Mouse (Mus musculus) E14TG2a.4 (cell line): ENCODE measurements around the gene Cytip.
"Not testable (repeated sequence)": the region's sequence is repeated elsewhere in the genome, so short reads cannot be mapped to it uniquely, and the experiment has no call there.

ENCODE experiments used
- H3K27me3 ChIP-seq: 2 replicates; pipeline ENCODE4 v1.6.1; 2014; ENCODE audit warnings: low read length, control low read depth; ENCODE audit not compliant: insufficient read depth
- H3K36me3 ChIP-seq: 2 replicates; pipeline ENCODE4 v1.6.1; 2014; ENCODE audit warnings: low read length, control low read depth; ENCODE audit not compliant: insufficient read depth
- H3K4me1 ChIP-seq: replicated peaks from 2 replicates; pipeline ENCODE4 v1.6.1; 2014; ENCODE audit warnings: low read depth, low read length, control low read depth
- H3K4me3 ChIP-seq: replicated peaks from 2 replicates; pipeline ENCODE4 v1.5.1; 2014; ENCODE audit warnings: mild to moderate bottlenecking, low read length
- H3K9me3 ChIP-seq: 2 replicates; pipeline ENCODE4 v1.6.1; 2014; ENCODE audit warnings: low read length, control low read depth
- CTCF ChIP-seq: conservative IDR thresholded peaks from 2 replicates; pipeline ENCODE4 v1.5.1; 2014; ENCODE audit warnings: low read length
- NANOG ChIP-seq: IDR thresholded peaks from 2 replicates; pipeline ENCODE4 v1.6.1; 2014; ENCODE audit warnings: borderline replicate concordance, low read length, mixed read lengths
- POU5F1 ChIP-seq: IDR thresholded peaks from 2 replicates; pipeline ENCODE4 v1.6.1; 2014; ENCODE audit warnings: low read length, borderline replicate concordance

The Cytip gene

DNA sequence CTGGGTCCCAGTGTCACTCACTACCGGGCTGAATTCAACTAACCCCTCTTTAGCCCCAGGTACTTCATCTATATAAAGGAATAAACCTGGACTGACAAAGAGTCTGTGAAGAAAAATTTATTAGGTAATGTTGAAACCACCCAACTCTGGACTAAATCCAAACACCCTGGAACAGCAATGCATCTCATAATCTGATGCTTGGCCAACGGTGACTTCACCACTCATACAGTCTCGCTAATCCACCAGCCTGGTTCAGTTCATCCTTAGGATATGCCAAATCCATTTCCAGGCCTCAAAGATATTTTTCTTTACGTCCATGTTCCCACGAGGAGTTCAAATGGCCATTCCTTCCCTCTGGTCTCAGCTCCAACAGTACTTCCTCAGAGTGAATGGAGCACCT is 48.8 kb downstream of the Cytip start:
- Histone ChIP-seq H3K9me3 (no peaks in the 10 kb centered on the region), H3K36me3 (no peaks in the 10 kb centered on the region), H3K4me3 (no peak overlapping the region), H3K27me3 (no peaks in the 10 kb centered on the region), H3K4me1 (no peaks in the 10 kb centered on the region)
- no peak for TF ChIP-seq NANOG
- TF ChIP-seq POU5F1, result no peak

DNA sequence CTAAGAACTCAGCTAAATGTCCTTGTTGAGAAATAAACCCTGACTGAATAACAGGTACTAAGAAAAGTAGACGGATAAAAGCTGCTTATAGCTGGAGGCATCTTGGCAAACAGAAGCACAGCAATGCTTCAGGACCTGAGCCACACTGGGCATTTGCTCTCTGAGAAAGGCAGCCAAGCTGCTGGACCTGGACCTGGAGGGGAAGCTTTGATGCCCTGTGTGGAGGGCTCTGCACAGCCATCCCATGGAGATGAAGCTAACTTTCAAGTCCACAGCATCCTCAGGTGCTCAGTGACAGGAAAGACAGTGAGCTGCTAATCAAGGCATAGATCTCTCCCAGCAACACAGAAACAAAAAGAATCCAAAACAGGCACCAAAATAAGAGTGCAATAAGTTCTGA is 54.8 kb downstream of the Cytip start:
- no peaks in the 10 kb centered on the region for H3K9me3 ChIP-seq
- no peak overlapping the region for H3K4me3 ChIP-seq
- no peaks in the 10 kb centered on the region for H3K4me1 ChIP-seq
- H3K36me3 ChIP-seq, result no peaks in the 10 kb centered on the region
- H3K27me3 ChIP-seq, result no peaks in the 10 kb centered on the region
- TF ChIP-seq NANOG (no peak), POU5F1 (no peak), CTCF (no peak)

DNA sequence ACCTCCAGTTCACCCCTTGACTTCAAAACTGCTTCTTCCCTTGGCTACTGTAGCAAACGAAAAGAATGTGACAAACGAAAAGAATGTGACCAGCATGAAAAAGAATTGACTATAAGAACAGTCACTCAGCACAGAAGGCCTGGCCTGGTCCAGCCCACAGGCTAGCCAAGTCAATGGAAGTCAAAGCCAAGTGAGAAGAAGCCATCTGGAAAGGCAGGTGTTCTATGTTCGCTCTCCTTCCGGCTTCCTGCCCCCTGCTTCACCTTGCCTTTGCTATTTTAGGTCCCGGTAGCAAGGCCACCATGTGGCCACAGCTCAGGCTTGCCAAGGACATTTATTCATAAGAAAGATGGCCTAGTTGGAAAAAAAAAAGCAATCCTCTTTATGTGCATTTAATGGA is 56.7 kb downstream of the Cytip start:
- TF ChIP-seq POU5F1, result no peak
- TF ChIP-seq CTCF, result no peak
- TF ChIP-seq NANOG, result no peak
- Histone ChIP-seq H3K9me3 (0 out of 2 replicates have a peak, but pooled peaks cover 5% of the 10 kb centered on the region), H3K4me3 (no peak overlapping the region), H3K36me3 (no peaks in the 10 kb centered on the region), H3K27me3 (no peaks in the 10 kb centered on the region), H3K4me1 (no peaks in the 10 kb centered on the region)

DNA sequence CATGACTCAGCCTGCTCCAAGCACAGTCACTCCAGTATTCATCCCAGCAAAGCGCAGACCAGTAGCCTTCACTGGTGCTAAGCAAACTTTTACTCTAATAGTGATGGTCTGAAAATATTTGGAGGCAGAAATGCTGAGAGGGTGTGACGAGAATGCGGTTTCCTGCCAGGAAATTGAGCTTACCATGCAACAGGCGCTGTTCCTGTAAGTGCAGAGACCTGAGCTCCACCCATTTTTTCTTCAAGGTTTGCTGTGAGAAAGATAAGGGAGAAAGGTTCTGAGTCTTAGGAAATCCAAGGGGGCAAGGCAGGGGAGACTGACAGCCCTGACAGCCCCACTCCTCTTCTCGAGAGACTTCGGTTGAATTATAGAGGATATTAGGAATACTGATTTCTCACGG is 57.7 kb downstream of the Cytip start:
- H3K36me3 ChIP-seq, result no peaks in the 10 kb centered on the region
- H3K4me3 ChIP-seq, result no peak overlapping the region
- TF ChIP-seq POU5F1, result no peak
- no peaks in the 10 kb centered on the region for H3K4me1 ChIP-seq
- no peaks in the 10 kb centered on the region for H3K27me3 ChIP-seq
- 0 out of 2 replicates have a peak, but pooled peaks cover 5% of the 10 kb centered on the region for H3K9me3 ChIP-seq

DNA sequence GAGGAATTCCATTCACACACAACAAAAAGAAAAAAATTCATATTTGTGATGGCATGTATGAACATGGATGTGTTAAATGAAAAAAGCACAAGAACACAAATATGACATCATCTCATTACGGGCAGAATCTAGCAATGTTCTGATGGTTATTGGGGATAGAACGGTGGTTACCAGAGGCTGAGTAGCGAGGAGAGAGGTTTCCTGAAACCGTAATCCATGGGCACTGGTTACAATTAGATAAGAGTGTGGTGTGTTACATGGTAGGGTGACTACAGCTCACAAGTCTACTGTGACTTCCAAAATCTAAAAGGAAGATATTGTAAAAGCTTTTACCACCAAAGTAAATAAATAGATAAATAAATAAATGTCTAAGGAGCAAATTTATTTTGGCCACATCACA is 58.8 kb downstream of the Cytip start:
- no peaks in the 10 kb centered on the region for H3K27me3 ChIP-seq
- TF ChIP-seq CTCF (no peak), NANOG (no peak), POU5F1 (no peak)
- H3K9me3 ChIP-seq, result 0 out of 2 replicates have a peak, but pooled peaks cover 5% of the 10 kb centered on the region

DNA sequence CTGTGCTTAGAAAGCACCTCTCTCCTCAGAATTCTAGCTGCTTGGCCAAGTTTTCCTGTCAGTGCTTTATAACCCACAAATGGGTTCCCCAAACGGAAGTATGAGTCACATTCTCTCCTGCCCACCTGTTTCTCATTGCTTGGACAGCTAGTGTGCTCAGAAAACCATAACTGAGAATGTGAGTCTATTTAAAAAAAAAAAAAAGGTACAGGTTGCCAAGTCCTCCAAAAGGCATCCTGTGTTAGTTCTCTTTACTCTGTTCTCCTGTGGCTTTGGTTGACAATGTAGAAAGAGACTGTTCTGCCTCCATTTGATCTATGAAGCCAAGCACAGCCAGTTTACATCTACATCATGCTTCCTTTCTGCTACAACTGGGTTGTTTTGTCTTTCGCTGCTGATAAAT is 60.3 kb downstream of the Cytip start:
- TF ChIP-seq POU5F1 (no peak), NANOG (no peak), CTCF (no peak)
- H3K36me3 ChIP-seq, result no peaks in the 10 kb centered on the region
- H3K4me3 ChIP-seq, result no peak overlapping the region
- 0 out of 2 replicates have a peak, but pooled peaks cover 5% of the 10 kb centered on the region for H3K9me3 ChIP-seq
- no peaks in the 10 kb centered on the region for H3K4me1 ChIP-seq
- H3K27me3 ChIP-seq, result no peaks in the 10 kb centered on the region

More for the DNA sequence above, 58.8 kb downstream of the Cytip start:
- H3K4me1 ChIP-seq, result no peaks in the 10 kb centered on the region
- H3K36me3 ChIP-seq, result no peaks in the 10 kb centered on the region
- H3K4me3 ChIP-seq, result no peak overlapping the region

DNA sequence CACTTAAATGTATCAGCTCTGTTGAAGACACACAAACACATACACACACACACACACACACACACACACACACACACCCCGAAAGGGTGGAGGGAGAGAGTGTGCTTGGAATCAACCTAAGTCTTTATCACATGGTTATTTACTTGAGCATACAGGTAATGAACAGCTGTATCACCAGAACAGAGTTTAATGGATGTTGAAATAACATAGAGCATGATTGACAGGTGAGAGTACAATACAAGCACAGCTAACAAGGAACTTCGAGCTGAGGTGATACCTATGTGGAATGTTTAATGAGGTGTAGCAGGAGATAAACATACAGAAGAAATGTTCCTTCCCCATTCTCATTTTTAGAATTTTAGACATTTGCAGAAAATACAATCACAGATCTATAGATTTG is 62.7 kb downstream of the Cytip start:
- Histone ChIP-seq H3K36me3 (no peaks in the 10 kb centered on the region), H3K4me3 (no peak overlapping the region), H3K27me3 (no peaks in the 10 kb centered on the region), H3K9me3 (0 out of 2 replicates have a peak, but pooled peaks cover 5% of the 10 kb centered on the region), H3K4me1 (no peaks in the 10 kb centered on the region)
- TF ChIP-seq NANOG (no peak), POU5F1 (no peak), CTCF (no peak)

DNA sequence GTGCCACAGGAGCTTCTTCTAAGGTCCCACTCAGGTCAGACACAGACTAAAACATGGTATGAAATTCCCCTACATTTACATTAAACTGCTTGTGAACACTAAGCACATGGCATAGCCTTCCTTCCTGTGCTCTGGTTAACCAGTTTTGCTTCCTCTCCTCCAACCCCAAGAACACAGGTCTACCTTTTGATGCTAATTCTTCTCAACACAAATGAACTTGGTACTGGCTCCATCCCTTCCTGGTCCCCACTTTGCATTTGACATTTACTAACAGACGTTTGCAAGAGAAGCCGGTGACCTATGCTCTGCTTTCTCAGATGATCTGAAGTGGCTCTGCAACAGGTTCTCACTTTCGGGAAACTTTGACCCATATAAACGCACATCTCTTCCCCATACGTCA is 65.4 kb downstream of the Cytip start:
- H3K4me3 ChIP-seq, result no peak overlapping the region
- H3K36me3 ChIP-seq, result no peaks in the 10 kb centered on the region
- no peaks in the 10 kb centered on the region for H3K4me1 ChIP-seq
- H3K27me3 ChIP-seq, result no peaks in the 10 kb centered on the region
- 0 out of 2 replicates have a peak, but pooled peaks cover 5% of the 10 kb centered on the region for H3K9me3 ChIP-seq
- TF ChIP-seq NANOG, result no peak
- TF ChIP-seq POU5F1, result no peak
- TF ChIP-seq CTCF, result no peak

DNA sequence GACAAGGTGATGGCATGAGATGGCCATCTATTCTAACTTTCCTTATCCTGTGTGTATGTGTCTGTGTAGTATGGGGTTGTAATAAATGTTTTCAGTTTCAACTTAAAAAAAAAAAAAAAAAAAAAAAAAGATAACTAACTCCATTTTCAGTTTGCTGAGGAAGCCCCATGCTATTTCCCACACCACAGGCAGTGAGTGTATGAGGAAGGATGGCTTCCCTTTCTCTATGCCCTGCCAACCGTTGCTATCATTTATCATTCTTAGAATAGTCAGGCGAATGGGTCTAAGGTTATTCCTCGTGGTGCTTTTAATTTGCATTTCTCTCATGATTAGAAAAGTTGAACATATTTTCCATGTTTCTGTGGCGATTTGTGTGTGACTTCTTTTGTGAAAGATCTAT is 84.2 kb downstream of the Cytip start:
- H3K4me3 ChIP-seq, result no peak overlapping the region
- peaks cover 3% of the 10 kb centered on the region for H3K9me3 ChIP-seq
- H3K27me3 ChIP-seq, result no peaks in the 10 kb centered on the region
- H3K4me1 ChIP-seq, result no peaks in the 10 kb centered on the region
- TF ChIP-seq NANOG, result no peak
- TF ChIP-seq CTCF, result no peak
- no peak for TF ChIP-seq POU5F1
- no peaks in the 10 kb centered on the region for H3K36me3 ChIP-seq

DNA sequence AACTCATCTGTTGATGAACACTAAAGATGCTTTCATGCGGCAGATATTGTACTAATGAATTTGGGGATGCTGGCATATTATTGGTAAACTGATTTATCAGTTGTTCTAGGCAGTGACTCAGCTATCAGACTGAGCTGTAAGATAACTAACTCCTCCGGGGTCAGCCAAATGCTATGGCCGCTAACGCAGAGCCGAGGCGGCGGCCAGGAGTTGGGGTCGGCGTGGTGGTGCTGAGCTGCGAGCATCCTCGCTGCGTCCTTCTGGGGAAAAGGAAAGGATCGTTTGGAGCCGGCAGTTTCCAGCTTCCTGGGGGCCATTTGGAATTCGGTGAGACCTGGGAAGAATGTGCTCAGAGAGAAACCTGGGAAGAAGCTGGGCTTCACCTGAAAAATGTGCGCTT is 87.4 kb downstream of the Cytip start:
- H3K36me3 ChIP-seq, H3K9me3 ChIP-seq, H3K27me3 ChIP-seq, H3K4me3 ChIP-seq, H3K4me1 ChIP-seq: not testable (repeated sequence)
